Mouse (Mus musculus) embryo, embryonic 9.5 days (tissue): ENCODE results near the gene Iqcm.
"Not testable (repeated sequence)": the region's sequence is repeated elsewhere in the genome, so short reads cannot be mapped to it uniquely, and the experiment has no call there.

Experiments used
- DNase-seq: peaks from one replicate; pipeline ENCODE4 v3.0.0-alpha.2; 2017; ENCODE audit errors: extremely low spot score

The Iqcm gene

DNA sequence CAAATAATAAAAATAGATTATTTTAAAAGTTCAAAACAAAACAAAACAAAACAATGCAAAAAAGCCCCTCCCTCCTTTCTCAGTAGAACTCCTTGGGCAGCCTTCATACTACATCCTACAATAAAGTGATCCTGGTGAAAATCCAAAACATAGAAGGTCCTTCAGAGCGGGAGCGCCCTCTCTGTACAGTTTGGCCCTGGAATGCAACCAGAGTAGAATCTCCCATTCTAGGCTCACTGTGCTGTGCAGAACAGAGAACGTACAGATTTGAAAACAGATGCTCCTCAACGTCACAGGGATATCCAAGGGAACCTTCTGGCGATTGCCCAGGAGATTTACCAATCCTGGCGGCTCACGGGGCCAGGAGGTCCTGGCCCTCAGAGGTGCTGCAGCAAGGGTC, at the start of gene Iqcm:
Gene Iqcm, plus strand, starts transcription at position 301 of the 400 bp plus-strand sequence.
- no peak for DNase-seq

DNA sequence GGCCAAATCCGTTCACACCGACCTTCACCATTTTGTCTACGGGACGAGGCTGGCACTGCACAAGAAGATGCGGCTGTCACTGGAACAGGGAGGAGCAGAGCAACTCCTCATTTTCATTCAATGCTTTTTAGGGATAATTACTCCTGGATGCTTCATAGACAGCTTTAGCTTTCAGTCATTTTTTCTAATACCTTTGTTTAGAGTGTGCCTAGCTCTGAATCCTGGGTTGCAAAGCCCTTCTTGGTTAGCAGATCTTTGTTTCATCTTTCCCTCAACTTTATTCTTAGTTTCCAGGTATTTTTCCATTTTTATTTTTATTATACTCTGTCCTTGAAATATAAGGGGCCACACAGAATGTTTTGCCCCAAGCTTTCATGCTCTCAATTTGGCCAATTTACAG, 42.0 kb upstream of the Iqcm start, which contains the start of gene Gm10358:
Gene Gm10358, minus strand, starts transcription at position 101 of the 400 bp plus-strand sequence.
- DNase-seq, result no peak

DNA sequence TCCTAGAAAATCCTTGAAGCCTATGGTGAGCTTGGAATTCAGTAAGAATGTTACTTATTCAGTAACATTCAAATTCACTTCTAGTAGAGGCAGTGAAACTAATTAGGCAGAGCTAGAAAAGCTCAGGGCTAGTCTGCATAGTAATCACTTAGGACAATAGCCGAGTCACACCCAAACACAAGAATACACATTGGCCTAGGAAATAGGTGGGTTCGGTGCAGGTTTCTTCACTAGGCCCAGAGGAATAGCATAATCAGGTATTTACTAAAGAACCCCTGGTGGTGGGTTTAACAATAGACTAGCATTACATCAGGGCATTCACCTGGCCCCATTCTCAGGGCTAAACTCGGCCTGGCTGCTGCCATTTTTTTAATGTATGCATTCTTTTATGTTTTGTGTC, 32.8 kb upstream of the Iqcm start:
- not testable (repeated sequence) for DNase-seq

DNA sequence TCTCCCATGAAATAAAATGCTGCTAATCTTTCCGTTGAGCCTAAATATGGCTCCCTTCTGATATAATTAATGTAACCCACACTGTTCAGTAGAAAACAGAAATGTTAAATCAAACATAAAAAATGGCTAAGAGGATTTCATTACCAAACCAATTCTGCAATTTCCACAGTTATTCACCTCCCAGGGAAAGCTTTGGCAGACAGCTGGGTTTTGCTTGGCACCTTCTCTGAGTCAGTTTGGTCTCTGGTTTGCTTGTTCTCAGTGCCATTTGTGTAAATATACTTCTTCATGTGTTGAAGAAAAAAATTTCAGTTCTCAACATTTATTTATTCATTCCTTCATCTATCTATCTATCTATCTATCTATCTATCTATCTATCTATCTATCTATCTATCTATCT, 28.3 kb downstream of the Iqcm start:
- DNase-seq, result no peak

DNA sequence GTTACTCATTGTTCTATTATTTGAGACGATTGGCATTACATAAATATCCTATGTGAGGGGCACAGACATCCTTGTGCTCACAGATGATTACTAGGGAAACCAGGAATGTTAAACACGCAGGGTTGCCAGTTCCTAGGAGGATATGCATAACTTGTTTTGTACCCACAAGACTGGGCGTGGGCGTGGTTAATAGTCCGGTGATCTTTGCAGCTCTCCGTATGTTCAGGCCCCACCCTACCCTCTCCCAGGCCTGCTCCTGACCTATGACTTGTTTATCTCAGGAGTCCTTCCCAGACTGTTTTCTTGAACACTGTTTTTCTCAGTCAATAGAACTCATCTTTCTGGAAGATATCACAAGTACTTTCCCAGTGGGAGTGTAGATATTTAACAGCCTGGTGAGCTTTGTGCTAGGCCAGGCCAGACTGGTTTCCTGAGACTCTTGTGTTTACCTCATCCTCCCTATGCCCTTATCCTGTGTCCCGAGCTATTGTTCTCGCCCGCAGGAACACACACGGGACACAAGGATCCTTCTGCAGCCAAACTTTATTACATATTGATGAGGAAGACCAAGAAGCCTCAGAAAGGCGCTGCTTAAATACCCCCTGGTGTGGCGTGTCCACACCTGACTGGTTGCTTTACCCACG, 40.7 kb downstream of the Iqcm start:
- DNase-seq, result no peak

DNA sequence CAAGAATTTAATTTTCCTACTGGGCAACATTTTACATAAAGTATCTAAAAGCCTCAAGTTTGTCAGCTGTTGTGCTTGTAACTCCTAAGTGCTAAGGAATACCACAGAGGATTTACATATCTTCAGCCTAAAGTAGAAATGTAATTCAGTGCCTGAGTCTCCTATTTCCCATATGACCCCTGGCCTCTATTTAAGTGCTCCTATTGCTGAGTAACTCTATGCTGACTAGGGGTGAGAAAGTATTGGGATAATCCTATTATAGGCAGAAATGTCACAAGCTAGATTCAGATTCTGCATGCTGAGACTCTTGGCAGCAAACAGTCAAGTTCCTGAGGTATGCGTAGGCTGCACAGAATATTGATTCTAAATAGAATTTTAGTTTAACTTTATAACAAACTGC, 60.8 kb downstream of the Iqcm start:
- no peak for DNase-seq

DNA sequence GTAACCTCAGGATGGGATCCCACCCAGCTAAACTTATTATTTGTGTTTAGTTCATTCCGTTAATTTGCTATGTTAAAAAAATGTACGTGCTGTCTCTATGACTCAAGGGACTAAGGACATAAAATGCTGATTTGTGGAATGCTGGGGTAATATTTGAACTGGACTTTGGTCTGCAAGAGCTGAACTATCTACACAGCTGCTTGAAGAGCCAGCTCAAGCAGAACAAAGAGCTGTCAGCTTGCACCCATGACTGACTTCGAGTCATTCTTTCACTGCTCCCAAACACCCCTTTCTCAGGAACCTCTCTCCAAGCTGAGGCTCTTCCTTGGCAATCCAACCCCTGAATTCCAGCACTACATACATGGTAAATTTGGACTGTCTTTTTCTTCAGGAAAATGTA, 65.3 kb downstream of the Iqcm start:
- DNase-seq, result no peak

DNA sequence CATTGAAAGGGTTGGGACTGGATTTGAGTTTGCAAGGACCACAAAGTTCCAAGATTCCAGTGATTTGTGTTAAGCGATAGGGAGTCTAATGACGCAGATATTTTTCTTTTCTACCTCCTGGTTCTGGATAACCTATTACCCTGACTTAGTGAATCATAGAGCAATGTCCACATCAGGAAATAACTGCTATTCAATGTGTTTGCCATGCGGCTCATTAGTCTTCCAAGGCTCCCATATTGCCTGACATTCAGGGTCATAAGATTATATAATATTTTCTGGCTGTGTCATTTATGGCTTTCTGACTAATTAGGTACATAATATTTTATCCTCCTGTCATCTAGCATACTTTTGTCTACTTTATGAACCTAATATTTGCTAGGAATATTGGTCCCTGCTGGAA, 100.8 kb downstream of the Iqcm start:
- no peak for DNase-seq

DNA sequence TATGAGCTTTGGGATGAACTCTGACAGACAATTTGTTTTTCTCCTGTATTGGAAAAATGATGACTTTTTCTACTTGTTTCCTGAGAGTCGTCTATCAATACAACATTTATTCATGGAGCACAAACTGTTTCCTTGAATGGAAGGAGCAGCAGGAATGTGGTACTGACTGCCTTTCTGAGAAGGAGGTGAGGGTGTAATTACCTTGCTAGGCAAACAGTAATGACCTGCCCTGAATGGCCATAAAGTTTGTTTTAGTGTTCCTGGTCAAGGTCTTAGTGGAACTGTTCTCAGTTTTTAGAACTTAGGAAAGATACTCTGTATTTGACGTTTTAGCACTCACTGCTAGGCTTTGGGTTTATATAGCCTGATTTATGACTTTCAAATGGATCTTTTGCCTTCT, 147.8 kb downstream of the Iqcm start:
- no peak for DNase-seq

DNA sequence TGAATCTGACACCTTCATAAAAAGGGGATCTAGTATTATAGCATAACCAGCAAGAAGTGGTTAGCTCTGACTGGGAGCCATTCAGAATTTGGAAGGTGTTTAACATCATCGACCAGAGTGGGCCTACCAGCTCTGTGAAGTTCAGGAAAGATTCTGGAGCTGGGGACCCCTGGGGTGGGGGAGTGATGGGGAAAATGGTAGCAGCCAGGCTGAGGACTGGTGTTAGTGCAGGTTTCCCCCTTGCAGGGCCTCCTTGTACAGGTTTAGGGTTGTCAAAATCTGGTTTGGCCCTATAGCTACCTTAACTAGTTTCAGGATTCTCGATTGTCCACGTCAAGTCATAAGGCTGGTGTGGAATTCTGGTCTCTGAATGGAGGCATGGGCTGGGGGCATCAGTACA, 194.5 kb downstream of the Iqcm start:
- DNase-seq, result no peak

DNA sequence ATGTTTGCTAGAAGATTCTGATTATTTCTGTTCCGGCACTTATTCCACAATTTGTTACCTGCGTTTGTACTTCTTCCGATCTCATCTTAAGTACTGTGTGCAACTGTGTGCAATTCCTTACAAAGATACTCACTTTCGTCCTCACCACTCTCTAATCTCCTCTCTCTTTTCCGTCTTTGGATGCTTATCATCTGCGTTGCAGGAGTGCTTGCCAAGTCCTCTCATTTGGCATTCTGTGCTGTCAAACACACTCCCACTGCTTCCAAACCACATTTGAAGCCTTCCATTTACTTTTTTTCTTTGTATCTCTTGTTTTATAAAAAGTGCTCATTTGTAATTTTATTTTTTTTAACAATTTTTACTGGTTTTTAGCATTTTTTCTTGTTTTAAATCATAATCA, 210.8 kb downstream of the Iqcm start:
- no peak for DNase-seq

DNA sequence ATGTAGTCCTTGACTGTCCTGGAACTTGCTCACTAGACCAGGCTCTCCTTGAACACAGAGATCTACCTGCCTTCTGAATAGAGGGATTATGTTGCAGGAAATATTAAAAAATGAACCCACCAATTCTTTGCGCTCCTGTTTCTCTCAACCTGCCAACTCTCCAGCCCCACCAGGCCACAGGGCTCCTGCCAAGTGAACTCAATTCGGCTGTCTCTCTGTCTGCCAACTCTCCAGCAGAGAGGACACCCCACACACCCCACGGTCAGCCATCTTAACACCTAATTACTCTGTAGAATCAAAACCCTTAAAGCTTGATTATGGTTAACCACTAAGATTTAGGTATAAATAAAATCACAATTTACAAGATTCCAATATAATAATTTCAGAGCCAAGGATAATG, 298.1 kb downstream of the Iqcm start:
- DNase-seq, result no peak

DNA sequence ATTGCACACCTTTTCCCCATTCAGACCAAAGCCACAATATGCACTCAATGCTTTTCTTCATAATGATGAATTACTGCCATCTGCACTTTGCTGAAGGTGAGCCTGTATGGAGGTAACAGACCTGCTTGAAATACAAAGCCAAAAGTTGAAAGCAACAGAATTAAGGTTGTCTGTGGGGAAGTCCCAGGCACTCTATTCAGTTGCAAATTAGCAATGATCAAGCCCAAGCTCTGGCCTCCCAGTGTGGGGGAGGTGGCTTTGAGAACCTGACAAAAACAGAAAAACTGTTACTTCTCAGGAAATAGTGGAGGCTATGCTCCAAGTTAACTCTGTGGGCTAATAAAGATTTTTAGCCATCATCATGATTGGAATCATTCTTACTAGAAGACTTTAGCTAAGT, 307.1 kb downstream of the Iqcm start:
- no peak for DNase-seq

DNA sequence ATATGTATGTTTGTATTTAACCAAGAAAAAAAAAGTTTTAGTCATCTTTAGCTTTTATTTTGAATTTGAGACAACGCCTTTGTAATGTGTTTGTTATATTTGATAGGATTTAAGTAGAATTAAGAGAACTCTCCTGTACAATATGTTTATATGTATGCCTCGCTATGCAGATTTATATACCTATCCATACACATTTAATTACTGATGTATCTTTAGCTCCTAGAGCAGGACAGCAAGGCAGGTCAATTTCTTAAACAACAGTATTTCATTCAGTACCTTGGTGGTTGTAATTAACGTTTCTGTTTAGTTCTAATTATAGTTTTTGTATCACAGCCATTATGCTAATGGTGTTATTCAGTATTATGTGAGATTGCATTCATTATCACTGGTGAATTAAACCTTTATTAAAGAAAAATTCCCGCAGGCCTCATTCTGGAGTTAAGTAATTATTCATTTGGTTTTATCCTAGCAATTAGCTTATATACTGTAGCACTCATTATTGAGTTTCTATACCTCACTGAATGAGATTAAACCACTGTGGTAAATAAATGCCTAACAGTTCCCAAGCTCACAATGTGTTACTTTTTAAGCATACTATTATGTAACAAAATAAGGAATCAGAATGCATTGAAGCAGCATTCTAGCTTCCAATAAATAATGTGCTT, 380.1 kb downstream of the Iqcm start:
- no peak for DNase-seq

DNA sequence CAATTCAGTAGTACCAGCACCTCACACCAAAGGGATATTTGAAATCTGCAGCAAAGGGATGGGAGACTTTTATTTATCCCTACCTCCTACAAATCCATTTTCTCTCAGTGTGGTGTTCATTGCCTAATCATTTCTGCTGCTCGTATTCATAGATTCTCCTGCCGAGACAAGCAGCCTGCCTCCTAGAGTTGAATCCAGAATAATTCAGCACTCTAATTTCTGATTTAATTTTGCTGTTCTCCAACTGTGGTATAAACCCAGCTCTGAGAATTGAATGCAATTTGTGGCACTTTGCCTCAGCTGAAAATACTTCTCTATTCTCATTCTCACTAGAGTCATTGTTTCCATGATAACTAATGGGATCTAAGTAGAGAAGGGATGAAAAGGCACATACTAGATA, 386.8 kb downstream of the Iqcm start:
- DNase-seq, result no peak

DNA sequence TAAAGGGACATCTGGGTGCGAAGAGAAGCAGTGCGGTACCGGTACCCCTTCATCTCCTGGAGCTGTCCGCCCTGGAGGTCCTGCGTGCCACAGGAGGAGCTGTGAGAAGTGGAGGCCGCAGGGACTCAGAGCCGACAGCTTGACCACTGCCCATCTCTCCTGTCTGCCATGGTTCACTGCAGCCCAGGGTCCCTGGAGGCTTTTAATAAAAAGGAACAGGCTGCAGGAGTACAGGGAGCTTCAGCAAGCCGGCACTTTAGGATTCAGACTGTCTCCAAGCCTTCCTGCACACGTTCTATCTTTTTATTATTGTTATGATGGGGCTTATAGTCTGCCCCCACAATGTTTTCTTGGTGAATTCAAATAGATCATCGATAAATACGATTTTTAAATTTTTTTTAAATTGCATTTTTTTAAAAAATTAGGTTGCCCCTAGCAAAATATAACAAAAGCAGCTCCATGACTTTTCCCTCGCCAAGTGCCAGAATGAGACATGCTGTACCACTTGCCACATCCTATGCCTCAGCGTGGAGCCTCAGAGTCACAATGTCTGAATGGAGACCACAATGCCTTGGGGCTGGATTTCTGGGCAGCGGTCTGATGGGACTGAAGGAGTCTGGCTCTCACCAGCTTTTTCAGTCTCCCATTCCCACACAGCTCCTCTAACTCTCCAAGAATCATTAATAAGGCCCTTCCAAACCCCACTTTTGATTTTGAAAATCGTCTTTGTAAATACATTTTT, 469.3 kb downstream of the Iqcm start:
- peak; percentile 5 for DNase-seq

DNA sequence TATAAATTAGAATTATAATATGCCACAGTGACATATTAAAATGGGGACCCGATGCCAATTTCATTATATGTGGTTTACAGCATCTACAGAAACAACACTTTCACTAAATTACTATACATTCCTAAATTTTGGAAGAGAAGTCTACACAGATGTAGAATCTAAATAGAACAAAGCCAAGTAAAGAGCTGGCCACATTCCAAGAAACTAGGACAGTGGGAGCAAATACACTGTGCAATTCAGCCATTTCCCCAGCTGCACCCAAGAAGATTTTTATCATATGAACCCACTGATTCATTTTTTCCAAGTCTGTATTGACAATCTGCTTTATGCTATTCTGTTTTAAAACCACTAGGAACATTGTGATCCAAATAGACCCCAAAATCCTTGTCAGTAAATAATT, 500.7 kb downstream of the Iqcm start:
- DNase-seq, result no peak

DNA sequence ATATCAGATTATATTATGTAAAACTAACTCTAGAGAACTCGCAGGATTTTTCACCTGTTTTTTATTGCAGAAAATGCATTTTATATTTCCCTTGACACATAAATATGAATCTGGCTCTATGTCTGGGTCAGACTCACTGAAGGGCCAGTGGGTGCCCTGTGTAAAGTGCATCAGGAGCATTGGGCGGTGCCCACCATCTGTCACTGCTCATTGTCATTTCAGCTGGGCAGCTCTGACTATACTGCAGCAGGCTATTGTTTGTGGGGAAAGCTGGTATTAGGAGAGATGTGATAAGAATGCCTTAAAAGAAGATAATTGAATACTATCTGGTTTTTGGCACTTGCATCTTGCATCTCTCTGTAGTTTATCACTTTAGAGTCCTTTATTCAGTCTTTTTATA, 507.5 kb downstream of the Iqcm start:
- DNase-seq, result no peak

DNA sequence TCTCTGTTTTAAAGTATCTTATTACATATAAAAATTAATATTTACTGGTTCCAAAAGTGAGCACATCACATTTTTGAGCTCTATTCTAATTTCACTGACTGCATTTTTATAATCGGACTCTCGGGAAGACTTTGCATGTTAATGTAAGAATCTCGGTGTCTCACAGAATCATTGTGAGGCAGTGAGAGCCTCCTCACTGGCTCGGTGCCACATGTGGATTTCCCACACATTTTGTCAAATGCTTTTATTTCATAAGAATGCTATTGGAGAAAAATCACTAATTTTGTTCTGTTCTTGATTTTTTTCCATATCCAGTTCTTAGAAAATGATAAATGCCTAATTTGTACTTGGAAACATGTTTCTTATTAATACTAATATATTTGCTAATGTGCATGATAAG, 570.0 kb downstream of the Iqcm start:
- DNase-seq, result no peak
